Mouse (Mus musculus) pancreas, adult 10 weeks (tissue): Measurements from ENCODE around the gene Erc2. TPM values are rescaled to one million over a fixed set of nuclear protein-coding genes. Genes with fewer than 3 reads are reported as not detected.

Experiments used
- polyA plus RNA-seq: library from polyadenylated mRNA; stranded (reverse); fragments of 350-450 nt; fragmentation: Illumina TruSeq; extraction: RNeasy Lipid Tissue Mini Kit (QIAGEN cat#74804); gene quantifications from one replicate; pipeline ENCODE4 v1.2.3, GENCODE M21; 2015; ENCODE audit warnings: low read depth, low replicate concordance; ENCODE audit not compliant: insufficient read depth

Erc2 gene
- 3.0 TPM for polyA plus RNA-seq

GRCm38 (mm10) chr14:27622176-27622922, at the start of gene Erc2:
TSS of gene Erc2 (plus strand) at chr14:27622428.

GRCm38 (mm10) chr14:28504101-28505050, 882.1 kb downstream of the Erc2 start, which contains the start of gene Wnt5a:
TSS of gene Wnt5a (plus strand) at chr14:28504750.

Other genes starting within 250 kb of the Erc2 start
- gene Fam208a, start 193.6 kb upstream of the Erc2 start, polyA plus RNA-seq, result 8.0 TPM
- 3.6 TPM for gene Ccdc66, start 114.0 kb upstream of the Erc2 start, polyA plus RNA-seq